Mouse (Mus musculus) inflammation-experienced regulatory T-cells, adult 16 weeks (primary cell): ENCODE data around the gene Neurod4. TPM values are rescaled to one million over a fixed set of nuclear protein-coding genes. Genes with fewer than 3 reads are reported as not detected.

Source experiments
- polyA plus RNA-seq: library from polyadenylated mRNA; unstranded; fragments of 100-300 nt; shearing (Covaris generic); gene quantifications from one replicate; pipeline ENCODE4 v1.2.1, GENCODE M21; 2017

The Neurod4 gene
- 0.09 TPM for polyA plus RNA-seq

DNA sequence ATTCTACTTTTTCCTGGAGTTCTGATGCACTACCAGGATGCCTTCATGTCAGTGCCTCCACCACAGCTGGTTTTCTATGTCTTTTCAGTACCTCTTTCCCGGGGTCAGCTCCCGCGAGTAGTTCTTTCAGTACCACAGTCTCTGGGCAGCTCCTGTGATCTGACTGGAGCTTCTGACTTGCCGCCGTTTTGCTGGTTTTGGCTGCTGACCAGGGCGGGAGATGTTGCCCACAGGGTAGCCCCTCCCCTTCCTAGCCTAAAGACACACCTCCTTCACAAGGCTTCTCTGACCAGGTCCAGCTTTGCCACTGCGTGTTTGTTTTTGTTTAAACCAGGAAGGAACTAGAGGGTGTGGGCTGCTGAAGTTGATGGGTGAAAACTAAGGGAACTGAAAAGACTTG, at the start of gene Neurod4:
Neurod4 (minus strand) TSS at position 175 of the 400 bp plus-strand sequence.

DNA sequence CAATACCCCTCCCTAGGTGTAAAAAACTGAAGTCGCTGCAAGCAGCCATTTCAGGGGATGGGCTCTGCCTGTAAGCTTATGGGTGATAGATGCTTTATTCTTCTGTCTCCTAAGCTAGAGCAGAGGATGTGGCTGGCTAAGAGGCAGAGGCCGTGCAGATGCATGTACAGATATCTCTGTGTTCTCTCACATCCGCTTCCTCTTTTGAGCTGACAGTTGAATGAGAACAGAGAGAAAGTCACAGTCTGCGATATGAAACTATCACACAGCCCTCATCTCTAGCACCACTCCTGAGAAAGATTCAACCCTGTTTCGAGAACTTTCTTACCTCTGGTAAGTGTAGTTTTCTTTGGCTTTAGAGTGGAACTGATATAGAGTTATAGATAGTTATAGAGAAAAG, 42.6 kb upstream of the Neurod4 start, which contains the start of gene Tespa1:
Tespa1 (plus strand) TSS at position 234 of the 400 bp plus-strand sequence.

Other genes with a start within 250 kb of the Neurod4 start
- not detected for gene Olfr821, start 249.9 kb downstream of the Neurod4 start, polyA plus RNA-seq
- gene Olfr822, start 209.0 kb downstream of the Neurod4 start, polyA plus RNA-seq: not detected
- not detected for gene Olfr823, start 164.9 kb downstream of the Neurod4 start, polyA plus RNA-seq
- not detected for gene Olfr824, start 150.2 kb downstream of the Neurod4 start, polyA plus RNA-seq
- gene Olfr825, start 113.5 kb downstream of the Neurod4 start, polyA plus RNA-seq: not detected
- gene Olfr826, start 96.1 kb downstream of the Neurod4 start, polyA plus RNA-seq: not detected
- gene Olfr827, start 65.8 kb downstream of the Neurod4 start, polyA plus RNA-seq: not detected
- 254 TPM for gene Tespa1, start 42.6 kb upstream of the Neurod4 start, polyA plus RNA-seq
- gene Vmn2r84, start 114.1 kb upstream of the Neurod4 start, polyA plus RNA-seq: 2.0 TPM
- gene Vmn2r85, start 149.5 kb upstream of the Neurod4 start, polyA plus RNA-seq: not detected
- not detected for gene Vmn2r86, start 175.8 kb upstream of the Neurod4 start, polyA plus RNA-seq
- not detected for gene Vmn2r87, start 217.2 kb upstream of the Neurod4 start, polyA plus RNA-seq